Mouse (Mus musculus): ENCODE measurements at regions not wholly inside any gene's neighbourhood (a gene's known extent, or its start where the extent isn't known, plus 50 kb on each side); places are given as distances from the start of the nearest gene placed in this dataset.

- no peak for TF ChIP-seq CTCF (IDR thresholded peaks at IDR 0.05; ENCODE audit: borderline replicate concordance, extremely low read depth, insufficient read depth, insufficient read length)
- no peak for TF ChIP-seq POLR2A (IDR thresholded peaks at IDR 0.05; ENCODE audit: borderline replicate concordance, extremely low read depth, insufficient read depth, insufficient read length, poor library complexity, severe bottlenecking)
These were observed 257.2 kb downstream of the Cog6 start for GRCm38 (mm10) chr3:52759846-52760245.
